19 mouse cellular contexts compared by ENCODE assay signal in genomic region chr1:120250586-120250985, GRCm38 (mm10).
"Had no signal": no experiment of that assay in that cellular context is flagged by ENCODE, and none has a peak within 500 bp of the region (broad histone marks: within the 10 kb centered on the region; RNA-seq: fewer than 3 reads in every experiment).

No protein-coding gene starts in this region.

- H3K4me2 ChIP-seq: lung, embryonic 14.5 days; midbrain, embryonic 11.5 days; midbrain, embryonic 15.5 days; neural tube, embryonic 12.5 days; neural tube, embryonic 15.5 days had no signal

- H3K4me1 ChIP-seq: midbrain, embryonic 15.5 days; neural tube, embryonic 12.5 days; neural tube, embryonic 15.5 days had no signal

- H3K36me3 ChIP-seq: midbrain, embryonic 15.5 days; neural tube, embryonic 12.5 days; neural tube, embryonic 15.5 days had no signal

- ATAC-seq: inflammation-experienced regulatory T-cells, adult 6 months; intestine, embryonic 16.5 days; lung, postnatal 0 days; midbrain, embryonic 15.5 days had no signal

- H3K27me3 ChIP-seq: midbrain, embryonic 15.5 days; neural tube, embryonic 12.5 days; neural tube, embryonic 15.5 days had no signal

- H3K4me3 ChIP-seq: left cerebral cortex, adult 2 months; midbrain, embryonic 15.5 days; neural tube, embryonic 12.5 days; neural tube, embryonic 15.5 days had no signal

- H3K27ac ChIP-seq: kidney, postnatal 0 days; left cerebral cortex, adult 2 months; liver, embryonic 14.5 days; midbrain, embryonic 15.5 days; neural tube, embryonic 12.5 days; neural tube, embryonic 15.5 days; stomach, postnatal 0 days had no signal

- H3K9me3 ChIP-seq: midbrain, embryonic 15.5 days; neural tube, embryonic 12.5 days; neural tube, embryonic 15.5 days had no signal

- DNase-seq: kidney, adult 18-20 months; kidney, postnatal 25 days; layer of hippocampus, postnatal 36 days; lung, embryonic 14.5 days; right cerebral cortex, adult 18-20 months; right cerebral cortex, postnatal 14 days; right cerebral cortex, postnatal 4 days; thymus, postnatal 25 days had no signal

- H3K9ac ChIP-seq: liver, embryonic 14.5 days; lung, embryonic 14.5 days; midbrain, embryonic 15.5 days; neural tube, embryonic 12.5 days; neural tube, embryonic 15.5 days had no signal
